Mouse (Mus musculus) layer of hippocampus, postnatal 14 days (tissue): ENCODE data around the gene 1700011L22Rik. TPM values are rescaled to one million over a fixed set of nuclear protein-coding genes. Genes with fewer than 3 reads are reported as not detected.

Source experiments
- DNase-seq, 2 experiments: peaks; one replicate each; pipeline ENCODE4 v3.0.0; 2021 to 2022; ENCODE audit warnings: low spot score in 2 of 2, mixed read lengths in 1 of 2
- total RNA-seq, 2 experiments: library from RNA; stranded (reverse); gene quantifications; 2 replicates each; pipeline ENCODE4 v1.2.3; 2021

1700011L22Rik gene
- total RNA-seq, 2 experiments from 2014 or later: not detected

DNA sequence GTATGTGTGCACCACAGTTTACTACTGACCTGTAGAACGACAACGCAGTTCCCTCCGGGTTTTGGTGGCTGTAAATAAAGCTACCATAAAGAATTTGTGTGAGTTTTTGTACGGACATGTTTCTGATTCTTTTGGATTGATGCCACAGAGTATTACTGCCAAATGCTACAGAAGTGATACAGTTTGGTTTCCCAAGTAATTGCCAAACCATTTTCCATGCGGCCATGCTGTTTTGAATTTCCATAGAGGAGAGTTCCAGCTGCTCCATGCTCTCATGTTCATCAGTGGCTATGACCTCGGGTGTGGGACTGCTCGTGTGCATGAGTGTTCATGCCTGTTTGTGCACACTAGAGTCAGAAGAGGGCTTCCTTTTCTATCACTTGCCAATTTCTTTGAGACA, 8.4 kb downstream of the 1700011L22Rik start:
- no peak for DNase-seq

DNA sequence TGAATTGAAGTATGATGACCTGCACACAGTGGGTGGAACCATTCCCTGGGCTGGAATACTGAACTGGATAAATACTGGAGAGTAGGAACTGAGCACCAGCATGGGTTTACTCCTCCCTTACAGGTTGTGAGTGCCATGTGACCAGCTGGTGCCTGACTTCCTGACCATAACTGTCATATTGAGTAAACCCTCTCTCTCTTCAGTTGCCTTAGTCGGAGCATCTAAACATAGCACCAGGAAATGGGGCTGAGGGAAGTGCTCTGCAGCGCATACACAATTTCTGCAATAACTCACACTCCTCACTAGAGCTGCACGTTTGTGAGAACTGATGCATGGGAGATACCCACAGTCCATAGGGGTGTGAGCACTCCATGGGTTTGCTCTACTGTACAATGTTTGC, 9.1 kb downstream of the 1700011L22Rik start:
- DNase-seq: no peak

DNA sequence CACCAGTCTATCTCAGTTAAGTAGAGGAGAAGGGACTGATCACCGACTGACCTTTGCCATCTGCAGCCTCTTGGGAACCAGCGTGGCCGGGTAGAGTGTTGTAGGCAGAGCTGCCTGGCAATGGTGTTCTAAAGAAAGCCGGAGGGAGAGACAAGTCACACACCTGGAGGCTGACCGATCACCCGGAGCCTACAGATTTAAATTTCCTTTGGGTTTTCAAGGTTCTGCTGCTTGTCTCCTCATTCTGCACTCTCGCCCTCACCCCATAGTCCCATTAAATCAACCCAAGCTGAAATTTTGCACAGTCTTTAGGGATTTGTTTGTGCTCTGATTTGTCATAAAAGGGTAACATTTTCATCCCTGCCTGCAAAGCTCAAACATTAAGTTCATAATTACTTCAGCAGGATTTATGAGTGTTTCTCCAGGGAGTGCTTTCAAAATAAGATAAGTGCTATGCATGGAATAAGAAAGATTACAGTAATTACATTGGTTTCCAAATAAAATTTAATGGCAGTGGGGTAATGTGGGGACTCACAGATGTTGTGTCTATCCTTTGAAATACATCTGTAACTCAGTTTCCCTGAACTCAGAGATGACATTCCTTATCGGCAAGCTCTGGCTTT, 19.0 kb downstream of the 1700011L22Rik start:
- DNase-seq: no peak

DNA sequence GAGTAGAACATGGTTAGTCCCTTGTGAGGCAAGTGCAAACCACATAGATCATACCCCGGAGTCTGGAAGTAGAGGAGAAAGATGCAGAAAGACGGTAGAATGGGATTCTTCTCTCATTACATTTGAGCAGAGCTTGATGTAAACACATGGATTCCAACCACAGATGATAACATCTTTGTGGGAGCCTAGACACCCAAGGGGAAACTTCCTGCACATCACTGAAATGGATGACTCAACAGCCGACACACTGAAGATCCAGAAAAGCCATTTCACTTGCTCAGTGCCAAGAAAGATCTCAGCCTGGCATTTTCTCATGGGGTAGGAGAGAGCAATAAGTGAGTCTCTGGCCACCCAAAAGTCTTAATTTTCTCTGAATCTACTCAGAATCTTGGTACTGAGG, 20.5 kb downstream of the 1700011L22Rik start:
- no peak for DNase-seq

DNA sequence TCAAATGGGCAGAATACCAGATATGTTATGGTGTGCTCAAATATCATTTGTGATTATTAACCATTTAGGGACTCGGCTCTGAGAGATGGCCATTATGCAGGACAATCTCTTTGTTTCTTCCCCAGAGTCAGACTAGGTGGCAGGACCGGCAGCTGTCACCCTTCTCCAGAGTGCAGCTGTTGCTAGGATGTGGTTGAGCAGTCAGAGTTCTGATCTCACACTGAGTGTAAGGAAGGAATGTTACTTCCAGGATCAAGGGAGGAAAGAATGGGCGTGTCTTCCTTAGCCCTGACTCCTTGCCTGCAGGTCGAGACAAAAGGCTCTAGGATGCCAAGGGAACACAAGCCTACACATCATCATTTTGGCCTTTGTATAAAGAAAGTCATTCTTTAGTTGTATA, 21.2 kb downstream of the 1700011L22Rik start:
- no peak for DNase-seq

DNA sequence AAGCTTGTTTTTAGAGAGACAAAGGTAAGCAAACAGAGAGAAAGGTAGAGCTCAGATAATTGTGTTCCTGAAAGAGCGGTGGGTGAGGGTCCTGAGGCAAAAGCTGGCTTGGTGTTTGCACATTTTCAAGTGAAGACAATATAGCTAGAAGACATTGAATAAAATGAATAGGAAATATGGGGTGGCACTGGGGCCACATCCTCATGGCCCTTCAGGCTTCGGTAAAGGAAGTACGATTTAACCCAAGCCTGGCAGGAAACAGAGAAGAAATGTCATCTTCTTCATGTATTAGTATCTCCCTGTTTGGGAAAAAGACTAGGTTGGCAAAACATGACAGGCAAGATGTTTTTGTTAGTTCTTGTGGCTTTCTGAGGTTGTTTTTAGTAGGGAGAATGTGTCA, 22.3 kb downstream of the 1700011L22Rik start:
- DNase-seq: no peak

DNA sequence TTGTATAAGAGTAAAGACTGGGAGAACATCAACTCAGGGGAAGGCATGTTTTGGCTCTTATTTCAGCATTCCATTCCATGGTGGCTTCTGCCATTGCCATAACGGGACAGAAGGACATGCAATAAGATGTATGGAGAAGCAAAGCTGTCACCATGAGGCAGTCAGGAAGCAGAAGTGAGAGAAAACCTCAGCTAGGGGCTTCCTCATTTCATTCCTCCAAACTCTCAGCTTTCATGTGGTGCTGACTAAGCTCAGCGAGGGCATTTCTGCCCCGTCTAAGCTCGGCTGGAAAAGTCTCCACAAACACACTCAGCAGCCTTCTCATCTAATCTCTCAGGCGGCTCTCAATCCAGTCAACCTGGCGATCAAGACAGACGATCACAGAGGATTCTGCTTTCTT, 22.8 kb downstream of the 1700011L22Rik start:
- peak in 1 of 2 experiments; percentile 13 for DNase-seq

DNA sequence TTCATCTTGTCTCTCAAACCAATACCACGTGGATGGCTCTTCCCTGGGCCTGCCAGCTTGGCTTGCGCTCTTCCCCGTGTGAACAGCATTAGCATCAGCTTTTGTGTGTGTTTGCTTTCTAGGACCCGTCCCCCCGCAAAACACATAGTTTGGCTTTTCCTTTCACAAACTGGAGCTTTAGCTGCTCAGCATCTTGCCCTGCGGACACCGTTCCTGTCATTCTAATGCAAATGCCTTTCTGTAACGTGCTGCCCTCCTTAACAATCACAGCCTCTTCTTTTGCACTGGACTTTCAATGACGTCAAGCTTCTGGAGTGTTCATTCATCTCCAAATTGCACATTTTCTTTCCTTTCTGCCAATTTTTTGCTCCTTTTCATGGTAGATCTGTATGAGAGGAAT, 24.0 kb downstream of the 1700011L22Rik start:
- DNase-seq: no peak

DNA sequence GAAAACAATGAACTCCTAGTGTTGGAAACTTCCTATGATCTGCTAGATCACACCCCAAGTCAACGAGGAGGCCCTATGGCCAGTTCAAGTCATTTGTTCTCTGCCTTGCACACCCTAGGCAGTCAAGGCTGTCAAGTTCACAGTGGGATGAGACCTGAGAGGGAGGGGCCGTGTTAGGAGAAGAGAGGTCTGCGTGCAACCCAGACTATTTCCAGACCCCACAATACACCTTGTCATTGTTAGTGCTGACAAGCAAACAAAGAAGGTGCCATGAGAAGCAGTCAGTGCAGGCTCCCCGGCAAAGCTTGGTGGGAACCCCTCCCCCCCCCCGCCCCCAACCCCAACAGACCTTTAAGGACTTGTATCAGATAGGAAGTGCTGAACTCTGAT, 25.6 kb downstream of the 1700011L22Rik start:
- DNase-seq: no peak

DNA sequence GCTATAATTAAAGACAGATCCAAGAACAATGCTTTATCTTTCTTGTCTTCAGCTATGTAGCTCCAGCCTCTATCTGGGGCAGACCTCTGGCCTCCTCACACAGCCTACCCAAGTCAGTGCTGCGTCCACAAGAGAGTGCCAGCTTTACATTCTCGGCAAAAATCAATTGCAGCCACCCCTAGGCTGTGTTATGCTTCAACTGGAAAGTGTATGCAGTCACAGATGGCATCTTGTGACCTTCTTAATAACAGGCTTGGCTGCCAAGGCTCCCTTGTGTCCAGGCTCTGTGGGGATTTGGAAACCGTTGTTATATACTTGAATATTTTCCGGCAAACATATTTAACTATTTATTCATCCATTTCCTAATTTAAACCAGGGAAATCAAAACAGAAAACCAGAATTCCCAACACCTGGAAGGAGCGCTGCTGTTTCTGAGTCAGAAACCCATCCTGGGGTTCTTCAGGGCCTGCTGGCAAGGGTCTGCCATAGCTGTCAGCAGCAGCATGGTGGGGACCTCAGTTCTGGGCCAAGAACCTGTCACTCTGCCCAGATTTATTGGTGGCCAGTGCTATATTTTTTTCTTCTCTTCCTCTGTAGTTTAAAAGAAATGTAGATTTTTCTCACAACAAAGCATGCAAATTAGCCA, 26.1 kb downstream of the 1700011L22Rik start:
- no peak for DNase-seq

DNA sequence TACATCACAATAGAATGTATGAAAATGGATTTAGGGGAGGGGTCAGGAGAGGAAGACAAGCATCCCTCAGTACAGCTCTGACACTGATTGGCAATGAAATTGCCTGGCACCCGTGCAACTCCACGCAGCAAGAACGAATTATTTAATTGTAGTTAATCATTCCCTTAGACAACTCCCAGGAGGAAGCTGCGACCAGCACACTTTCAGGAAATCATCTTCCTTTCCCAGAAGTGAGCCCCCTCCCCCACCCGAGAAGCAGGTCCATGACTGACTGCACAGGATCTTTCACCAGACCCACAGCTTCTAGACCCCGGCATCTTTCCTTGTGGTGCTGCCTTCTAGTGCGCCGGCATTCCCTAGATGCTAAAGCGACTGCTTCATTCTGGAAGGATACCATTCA, 36.7 kb downstream of the 1700011L22Rik start:
- DNase-seq: no peak

DNA sequence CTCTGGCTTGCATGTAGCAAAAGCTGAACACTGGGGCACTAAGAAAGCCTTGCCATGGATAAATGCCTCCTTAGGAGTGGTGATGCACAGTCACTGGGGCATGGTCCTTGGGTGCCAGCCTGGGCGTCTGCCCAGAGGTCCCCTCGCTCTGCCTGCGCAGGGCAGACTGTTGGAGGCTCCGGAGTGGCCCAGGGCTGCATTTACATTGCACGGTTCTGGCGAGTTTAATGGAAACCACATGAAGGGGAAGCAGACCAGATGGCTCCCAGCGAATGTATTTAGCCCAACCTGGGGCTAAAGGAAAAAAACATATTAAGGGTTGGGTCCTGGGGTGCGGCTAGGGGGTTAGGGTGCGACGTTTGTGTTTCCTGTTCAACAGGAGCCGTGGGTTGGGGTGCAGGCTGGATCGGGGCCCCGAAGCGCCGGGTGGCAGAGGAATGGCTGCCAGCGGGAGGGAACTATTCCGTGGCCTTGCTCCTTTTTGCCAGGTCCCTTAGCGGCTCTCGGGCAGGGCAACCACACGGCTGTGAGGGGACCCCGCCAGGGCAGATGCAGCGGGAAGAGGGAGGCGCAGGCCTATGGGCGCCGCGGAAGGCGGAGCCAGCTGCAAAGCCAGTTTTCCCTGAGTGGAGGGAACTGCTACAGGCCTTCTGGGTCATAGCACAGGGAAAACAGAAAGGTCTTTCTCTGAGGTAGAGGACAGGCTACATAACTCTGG, 38.6 kb downstream of the 1700011L22Rik start:
- DNase-seq: peak in 1 of 2 experiments; percentile 20

DNA sequence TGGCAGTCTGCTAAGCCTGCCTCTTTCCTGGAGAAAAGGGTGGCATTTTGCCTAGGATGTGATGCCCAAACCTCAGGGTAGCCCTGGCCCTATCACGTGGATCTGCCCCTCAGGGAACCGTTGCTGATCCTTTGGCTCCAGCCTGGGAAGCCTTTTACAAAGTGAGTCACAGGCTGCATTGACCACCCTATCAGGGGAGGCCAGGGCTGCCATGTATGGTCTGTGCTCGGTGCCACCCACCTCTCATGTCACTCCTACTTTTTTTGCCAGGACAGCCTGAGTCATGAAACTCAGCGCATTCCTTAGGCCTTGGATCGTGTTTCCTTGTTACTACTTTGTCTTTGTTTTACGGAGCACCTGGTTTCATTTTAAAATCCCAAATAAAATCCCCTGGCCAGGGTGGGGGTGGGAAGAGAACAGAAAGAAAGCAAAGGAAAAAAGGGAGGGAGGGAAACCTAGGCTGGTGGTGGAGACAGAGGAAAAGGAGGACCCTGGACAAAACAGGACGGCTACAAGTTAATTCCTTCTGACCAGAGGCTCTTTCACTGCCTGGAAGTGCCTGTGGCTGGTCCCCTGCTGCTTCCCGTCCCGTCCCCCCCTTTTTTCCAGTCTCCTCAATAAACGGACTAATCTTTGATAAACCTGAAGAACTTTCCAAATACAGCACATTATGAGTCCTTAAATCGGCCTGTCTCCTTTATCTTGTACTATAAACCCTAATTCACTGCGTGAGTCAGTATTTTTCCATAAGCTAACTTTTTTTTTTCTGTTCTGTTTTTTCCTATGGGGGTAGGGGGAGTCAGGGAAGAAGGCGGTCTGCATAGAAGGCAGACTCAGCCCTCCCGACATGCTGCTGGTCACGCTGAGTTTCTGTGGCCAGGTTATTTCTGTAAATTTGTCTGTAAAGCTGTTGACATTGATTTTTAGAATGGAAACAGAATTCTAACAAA, 39.4 kb downstream of the 1700011L22Rik start:
- no peak for DNase-seq

DNA sequence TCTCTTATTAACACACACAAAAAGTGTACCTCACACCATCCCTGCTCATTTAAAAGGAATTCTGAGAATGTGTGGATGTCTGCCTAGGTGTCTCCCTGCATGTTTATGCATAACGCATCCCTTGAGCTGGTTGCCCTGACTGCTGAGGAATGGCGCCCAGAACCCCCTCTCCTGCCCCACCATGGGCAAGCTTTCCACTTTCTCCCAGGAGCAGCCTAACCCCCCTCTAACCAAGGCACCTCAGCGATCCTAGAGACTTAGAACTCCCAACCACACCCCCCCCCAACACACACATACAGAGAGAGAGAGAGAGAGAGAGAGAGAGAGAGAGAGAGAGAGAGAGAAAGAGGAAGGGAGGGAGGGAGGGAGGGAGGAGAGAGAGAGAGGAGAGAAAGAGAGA, 40.2 kb downstream of the 1700011L22Rik start:
- no peak for DNase-seq

DNA sequence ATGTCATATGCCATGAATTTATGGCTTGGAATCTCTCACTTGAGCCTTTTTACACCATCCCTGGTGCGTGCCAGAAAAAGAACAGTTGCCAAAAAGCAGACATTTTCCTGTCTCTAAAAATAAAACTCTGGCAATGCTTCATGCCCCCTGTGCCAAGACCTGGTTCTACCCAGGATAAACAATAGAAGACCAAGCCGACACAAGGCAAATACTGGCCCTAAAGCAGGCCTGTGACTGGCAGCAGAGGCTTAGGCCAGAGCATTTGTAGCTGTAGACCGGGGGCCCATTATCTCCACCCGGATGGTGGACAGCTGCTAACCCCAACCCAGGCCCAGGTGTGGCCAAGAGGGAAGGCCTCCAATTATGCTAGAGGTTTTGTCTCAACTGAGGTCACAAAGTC, 41.5 kb downstream of the 1700011L22Rik start:
- no peak for DNase-seq

DNA sequence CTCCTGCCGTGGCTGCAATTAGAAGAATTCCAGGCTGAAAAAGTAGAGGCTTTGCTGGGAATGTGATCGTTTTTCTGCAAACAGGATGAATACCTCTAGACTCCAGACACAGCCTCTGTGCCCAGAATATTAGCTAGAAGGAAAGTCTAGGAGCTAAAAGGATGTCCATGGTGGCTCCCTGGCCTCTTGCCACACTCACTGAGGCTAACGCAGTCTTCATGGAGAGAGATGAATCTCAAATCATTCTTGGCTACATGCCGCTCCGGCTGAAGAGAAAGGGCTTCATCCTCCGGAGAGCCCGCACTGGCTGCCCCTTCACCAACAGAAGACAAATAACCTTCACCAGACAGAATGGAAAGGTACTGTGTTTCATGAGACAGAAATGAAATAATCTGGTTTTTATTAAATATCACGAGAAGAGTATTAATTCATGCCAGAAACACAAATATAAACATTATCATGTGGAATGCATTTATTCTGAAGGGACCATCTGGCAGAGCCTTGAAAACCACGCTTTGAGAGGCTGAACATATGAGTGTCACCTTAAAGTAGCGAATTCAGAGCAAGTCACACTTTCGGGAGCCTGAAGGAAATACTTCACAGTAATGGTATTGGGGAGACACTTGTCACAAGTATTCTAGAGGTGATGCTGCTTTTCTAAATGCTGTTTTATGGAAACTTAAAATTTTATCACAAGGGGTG, 46.8 kb downstream of the 1700011L22Rik start:
- no peak for DNase-seq

DNA sequence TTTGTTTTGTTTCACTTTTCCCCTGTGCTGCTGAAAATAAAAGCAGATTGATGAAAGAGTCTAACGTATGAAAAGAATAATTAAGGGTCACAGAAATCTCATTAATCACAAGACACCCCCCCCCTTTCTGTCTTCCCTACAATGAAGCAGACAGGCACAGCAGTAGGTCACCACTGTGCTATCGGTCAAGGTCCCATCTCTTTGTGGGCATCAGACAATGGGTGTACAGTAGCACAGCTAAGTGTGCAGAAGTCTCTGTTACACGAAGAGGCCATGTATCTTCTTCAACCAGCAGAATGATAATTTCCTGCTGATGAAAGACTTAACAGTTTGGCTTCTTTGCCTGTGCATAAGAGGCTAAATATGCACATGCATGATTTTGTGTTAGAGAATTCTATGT, 49.7 kb downstream of the 1700011L22Rik start:
- DNase-seq: no peak

DNA sequence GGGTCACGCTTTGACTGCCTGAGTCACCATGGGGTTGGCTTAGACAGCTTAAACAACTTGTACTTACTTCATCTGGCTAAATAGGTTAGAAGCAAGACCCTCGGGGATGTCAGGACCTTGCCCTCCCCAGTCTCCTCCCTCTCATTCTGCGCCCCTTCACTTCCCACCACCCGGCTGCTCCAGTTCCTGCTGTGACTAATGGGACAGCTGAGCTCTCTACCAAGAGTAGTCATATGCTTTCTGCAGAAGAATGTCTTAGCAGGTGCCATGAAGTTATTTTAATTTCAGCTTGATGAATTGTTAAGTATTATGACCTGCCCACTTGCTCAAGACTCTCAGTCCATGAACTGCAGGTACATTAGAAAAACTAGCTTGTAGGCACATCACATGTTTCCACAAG, 51.9 kb downstream of the 1700011L22Rik start:
- DNase-seq: no peak

DNA sequence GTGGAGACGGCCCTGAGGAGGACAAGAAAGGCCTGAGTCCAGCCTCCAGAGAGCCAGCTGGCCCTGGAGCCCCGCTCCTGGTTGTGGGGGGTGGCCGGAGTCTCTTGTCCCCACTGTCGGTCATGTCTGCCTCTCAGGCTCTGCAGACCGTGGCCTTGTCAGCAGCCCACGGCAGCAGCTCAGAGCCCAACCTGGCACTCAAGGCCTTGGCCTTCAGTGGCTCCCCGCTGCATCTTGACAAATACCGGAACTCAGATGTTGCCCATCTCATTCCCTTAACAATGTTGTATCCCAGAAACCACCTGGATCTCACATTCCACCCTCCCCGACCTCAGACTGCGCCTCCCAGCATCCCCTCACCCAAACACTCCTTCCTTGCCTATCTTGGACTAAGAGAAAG, 58.3 kb downstream of the 1700011L22Rik start:
- no peak for DNase-seq

DNA sequence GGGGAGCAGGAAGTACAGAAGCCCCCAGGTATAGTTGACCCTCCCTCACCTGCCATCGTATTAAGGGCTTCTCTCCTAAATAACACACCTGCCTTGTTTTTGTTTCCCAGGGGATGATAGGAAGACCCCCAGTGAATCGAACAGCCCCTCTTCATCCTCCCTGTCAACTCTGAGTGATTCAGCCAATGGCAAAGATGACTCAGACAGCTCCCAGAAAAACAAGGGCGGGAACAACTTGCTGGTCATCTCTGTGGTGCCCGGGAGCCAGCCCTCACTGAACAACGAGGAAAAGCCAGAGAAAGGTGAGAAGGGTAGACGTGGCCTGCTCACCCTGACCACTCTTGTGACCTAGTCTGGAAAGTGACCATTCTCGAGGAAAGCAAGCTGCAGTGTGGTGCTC, 62.9 kb downstream of the 1700011L22Rik start:
- DNase-seq: no peak

DNA sequence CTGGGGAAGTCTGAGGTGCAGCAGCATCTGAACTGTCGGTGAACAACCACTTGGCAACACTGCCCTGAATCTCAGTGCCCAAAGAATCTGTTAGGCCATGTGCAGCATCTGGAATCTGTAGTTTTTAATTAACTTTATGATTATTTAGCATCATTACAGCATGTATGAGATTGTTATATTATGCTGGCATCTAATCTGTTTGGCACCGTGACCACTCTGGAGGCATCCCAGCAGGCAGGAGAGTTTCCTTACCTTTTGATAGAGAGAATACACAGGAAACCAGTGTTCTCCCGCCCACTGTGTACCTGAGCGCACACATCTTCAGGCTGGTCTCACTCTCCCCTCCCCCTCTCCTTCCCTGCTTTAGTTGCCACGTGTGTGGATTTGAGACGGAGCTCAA, 68.7 kb downstream of the 1700011L22Rik start:
- no peak for DNase-seq
